8 mouse cellular contexts compared by ENCODE assay signal in genomic region chr5:110107581-110108304, GRCm38 (mm10). TPM values are rescaled to one million over a fixed set of nuclear protein-coding genes. Genes with fewer than 3 reads are reported as not detected.
DNase-seq lines count a peak whose midpoint lies in the region; ATAC-seq and TF ChIP-seq lines count a peak whose summit lies in the region.

Gene Gtpbp6 (minus strand): TSS chr5:110108197.

- WGBS in bone marrow, adult 2 months: under 1% methylated on average over 71 of the region's 71 CpGs
- under 1% methylated on average over 71 of the region's 71 CpGs for WGBS in embryonic facial prominence, embryonic 15.5 days
- under 1% methylated on average over 69 of the region's 71 CpGs for WGBS in limb, embryonic 14.5 days
- WGBS in midbrain, postnatal 0 days: under 1% methylated on average over 69 of the region's 71 CpGs

- peak; percentile 46; the same call in 1 of the 2 replicates for TF ChIP-seq POLR2A in bone marrow, adult 2 months (IDR thresholded peaks at IDR 0.05; ENCODE audit: borderline replicate concordance, control insufficient read depth, low read depth, low read length)
- TF ChIP-seq POLR2A in limb, embryonic 14.5 days (IDR thresholded peaks at IDR 0.05; ENCODE audit: borderline replicate concordance, extremely low read depth, insufficient read depth, insufficient read length): 0 out of 2 replicates have a peak, but pooled peaks have one; percentile 59

- H3K4me1 ChIP-seq in bone marrow, adult 2 months (ENCODE audit: control insufficient read depth, insufficient read depth, low read length): no peaks in the 10 kb centered on the region; the same call in none of the 2 replicates
- H3K4me1 ChIP-seq in embryonic facial prominence, embryonic 15.5 days: peaks cover 15% of the 10 kb centered on the region
- H3K4me1 ChIP-seq in limb, embryonic 14.5 days (ENCODE audit: control insufficient read depth, insufficient read depth, low read length): peaks cover 14% of the 10 kb centered on the region
- H3K4me1 ChIP-seq in midbrain, postnatal 0 days (ENCODE audit: insufficient read depth, low read length): peaks cover 11% of the 10 kb centered on the region; the same call in 1 of the 2 replicates

- H3K27me3 ChIP-seq in embryonic facial prominence, embryonic 15.5 days: no peaks in the 10 kb centered on the region
- no peaks in the 10 kb centered on the region for H3K27me3 ChIP-seq in limb, embryonic 14.5 days (ENCODE audit: control insufficient read depth, insufficient read depth, low read length)
- no peaks in the 10 kb centered on the region for H3K27me3 ChIP-seq in midbrain, postnatal 0 days (ENCODE audit: insufficient read depth, low read length)

- peak; percentile 99 for DNase-seq in 416B (ENCODE audit: low read depth)
- DNase-seq in heart, adult 8-10 months (ENCODE audit: low spot score): peak; percentile 93
- DNase-seq in kidney, adult 9 months: peak; percentile 97
- peak; percentile 96 for DNase-seq in limb, embryonic 14.5 days (ENCODE audit: low spot score)
- DNase-seq in midbrain, postnatal 0 days (ENCODE audit: low spot score): peak; percentile 97
- DNase-seq in spleen, postnatal 14 days (ENCODE audit: low spot score in 2 of 2): peak; percentile 82 to 85

- H3K9me3 ChIP-seq in embryonic facial prominence, embryonic 15.5 days (replicated peaks): 0 out of 2 replicates have a peak, but pooled peaks cover 3% of the 10 kb centered on the region
- no peaks in the 10 kb centered on the region for H3K9me3 ChIP-seq in limb, embryonic 14.5 days (ENCODE audit: control insufficient read depth, low read length)
- no peaks in the 10 kb centered on the region for H3K9me3 ChIP-seq in midbrain, postnatal 0 days (ENCODE audit: low read length)

- peak within 1 kb of the TSS; percentile 77 for H3K9ac ChIP-seq in embryonic facial prominence, embryonic 15.5 days
- H3K9ac ChIP-seq in limb, embryonic 14.5 days (ENCODE audit: low read depth, low read length, severe bottlenecking): peak within 1 kb of the TSS; percentile 84
- peak within 1 kb of the TSS; percentile 77 for H3K9ac ChIP-seq in midbrain, postnatal 0 days (replicated peaks; ENCODE audit: low read length, poor library complexity, severe bottlenecking)

- peaks cover 42% of the 10 kb centered on the region for H3K36me3 ChIP-seq in embryonic facial prominence, embryonic 15.5 days
- H3K36me3 ChIP-seq in limb, embryonic 14.5 days (ENCODE audit: control insufficient read depth, insufficient read depth, low read length): peaks cover 43% of the 10 kb centered on the region
- H3K36me3 ChIP-seq in midbrain, postnatal 0 days (ENCODE audit: insufficient read depth, low read length): peaks cover 34% of the 10 kb centered on the region

- ATAC-seq in embryonic facial prominence, embryonic 15.5 days (ENCODE audit: insufficient number of reproducible peaks, low FRiP score, low TSS enrichment, low read depth): peak; percentile 90
- ATAC-seq in limb, embryonic 14.5 days (ENCODE audit: low FRiP score, low read depth): peak; percentile 88
- peak; percentile 84 for ATAC-seq in midbrain, postnatal 0 days (ENCODE audit: low FRiP score)

- peak within 1 kb of the TSS; percentile 93 for H3K27ac ChIP-seq in bone marrow, adult 2 months (ENCODE audit: control insufficient read depth, insufficient read depth, low read depth, low read length, poor library complexity)
- H3K27ac ChIP-seq in embryonic facial prominence, embryonic 15.5 days (replicated peaks): peak within 1 kb of the TSS; percentile 99
- H3K27ac ChIP-seq in limb, embryonic 14.5 days (replicated peaks; ENCODE audit: low read depth, low read length): peak within 1 kb of the TSS; percentile 98
- H3K27ac ChIP-seq in midbrain, postnatal 0 days (ENCODE audit: low read depth, low read length): peak within 1 kb of the TSS; percentile 93

- H3K4me2 ChIP-seq in embryonic facial prominence, embryonic 15.5 days (replicated peaks): peak within 1 kb of the TSS; percentile 80
- peak within 1 kb of the TSS; percentile 82 for H3K4me2 ChIP-seq in limb, embryonic 14.5 days (replicated peaks; ENCODE audit: low read depth, low read length, severe bottlenecking)
- H3K4me2 ChIP-seq in midbrain, postnatal 0 days (ENCODE audit: low read depth, low read length, poor library complexity, severe bottlenecking): peak within 1 kb of the TSS; percentile 87

- TF ChIP-seq CTCF in bone marrow, adult 2 months (IDR thresholded peaks at IDR 0.05; ENCODE audit: control insufficient read depth, insufficient read depth, low read length): no peak
- TF ChIP-seq CTCF in midbrain, postnatal 0 days (IDR thresholded peaks at IDR 0.05): no peak

- H3K4me3 ChIP-seq in bone marrow, adult 2 months (replicated peaks; ENCODE audit: control insufficient read depth, low read depth, low read length): peak within 1 kb of the TSS; percentile 97
- H3K4me3 ChIP-seq in embryonic facial prominence, embryonic 15.5 days (replicated peaks): peak within 1 kb of the TSS; percentile 77
- H3K4me3 ChIP-seq in limb, embryonic 14.5 days (replicated peaks; ENCODE audit: low read length): peak within 1 kb of the TSS; percentile 84
- H3K4me3 ChIP-seq in midbrain, postnatal 0 days (ENCODE audit: low read depth, low read length): peak within 1 kb of the TSS; percentile 57

RNA-seq across cellular contexts. Expression of gene Gtpbp6, which starts in this region (rescaled TPM):
- 30.6 and 70.2 TPM in 2 replicates for polyA plus RNA-seq in bone marrow, adult 2 months (2011; ENCODE audit: insufficient read depth, insufficient read length, low replicate concordance, missing spikeins)
- 38.2 and 38.4 TPM in 2 replicates for polyA plus RNA-seq in embryonic facial prominence, embryonic 15.5 days (2015; fragmentation: Nextera tagmentation; extraction: Ambion mirVana)
- 10 to 100 TPM; 23.8 to 31.2 (median 29.1) TPM for total RNA-seq in heart, adult 8-10 months (2022)
- 152 and 173 TPM in 2 replicates for polyA plus RNA-seq in limb, embryonic 14.5 days (2012; rRNA removed)
- polyA plus RNA-seq in limb, embryonic 14.5 days (2014; fragmentation: Nextera tagmentation; extraction: Ambion mirVana): 30.2 and 32.9 TPM in 2 replicates
- total RNA-seq in midbrain, postnatal 0 days (2014; rRNA removed): 119 and 135 TPM in 2 replicates
- 57.5 and 65.3 TPM in 2 replicates for polyA plus RNA-seq in midbrain, postnatal 0 days (2015; fragmentation: Nextera tagmentation; extraction: Ambion mirVana)

Comparison
In these comparisons a context has a peak if more than half of its experiments do, and no peak if none do; other contexts are left out.
1. Peak in every context shown above with its lines: DNase-seq, ATAC-seq, H3K4me3 ChIP-seq and H3K27ac ChIP-seq.